ENCODE assay signal across 16 mouse cellular contexts in the genomic region with DNA sequence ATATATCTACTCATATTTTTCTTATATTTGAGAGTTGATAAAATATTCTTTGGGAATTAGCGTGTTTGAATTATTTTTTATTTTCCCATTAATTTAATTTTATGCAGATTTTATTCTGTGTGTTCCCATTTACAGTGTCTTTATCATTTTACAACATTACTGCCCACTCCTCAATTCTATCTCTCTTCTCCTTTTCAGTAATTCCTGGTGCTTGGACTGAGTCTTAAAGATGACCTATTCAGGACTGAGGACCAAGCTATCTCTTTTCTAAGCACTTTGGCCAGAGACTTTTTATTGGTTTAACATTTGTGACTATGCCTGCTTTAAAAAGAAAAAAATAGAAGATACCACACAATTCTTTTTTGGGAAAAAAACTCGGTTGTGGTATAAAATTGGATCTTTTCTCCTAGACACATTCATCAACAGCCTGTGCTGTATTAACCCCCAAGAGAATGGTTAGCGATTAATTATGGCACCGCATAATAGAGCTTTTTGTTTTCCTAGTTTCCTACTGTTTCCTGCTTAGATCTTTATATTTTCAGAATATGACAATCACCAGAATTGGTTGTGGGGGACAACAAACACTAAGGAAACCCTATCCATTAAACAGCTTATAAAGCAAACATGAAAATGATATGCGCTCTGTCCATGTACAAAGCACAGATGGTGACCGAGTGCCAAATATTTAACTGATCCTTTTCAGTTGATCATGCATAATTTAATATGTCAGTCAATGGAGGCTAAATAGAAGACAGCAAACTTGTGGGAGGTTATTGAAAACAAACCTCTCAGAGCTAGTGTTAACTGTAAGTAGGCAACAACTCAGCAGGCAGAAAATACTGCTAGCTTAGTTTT.
DNase-seq lines count a peak whose midpoint lies in the region; ATAC-seq lines count a peak whose summit lies in the region.
"Had no signal": no experiment of that assay in that cellular context is flagged by ENCODE, and none has a peak within 500 bp of the region (broad histone marks: within the 10 kb centered on the region; RNA-seq: fewer than 3 reads in every experiment).

No protein-coding gene starts in this region.

- 0 out of 2 replicates have a peak, but pooled peaks cover 4% of the 10 kb centered on the region for H3K4me1 ChIP-seq in forebrain, embryonic 12.5 days
- peaks cover 9% of the 10 kb centered on the region for H3K4me1 ChIP-seq in hindbrain, embryonic 12.5 days
- peaks cover 7% of the 10 kb centered on the region; the same call in 1 of the 2 replicates for H3K4me1 ChIP-seq in midbrain, embryonic 14.5 days (ENCODE audit: control insufficient read depth, insufficient read depth, low read length)
- H3K4me1 ChIP-seq: heart, embryonic 10.5 days; intestine, embryonic 15.5 days; neural tube, embryonic 12.5 days had no signal

- no peak overlapping the region for H3K4me2 ChIP-seq in forebrain, embryonic 12.5 days
- no peak overlapping the region for H3K4me2 ChIP-seq in hindbrain, embryonic 12.5 days (replicated peaks)
- H3K4me2 ChIP-seq in midbrain, embryonic 14.5 days (ENCODE audit: low read length) = no peak overlapping the region
- H3K4me2 ChIP-seq: intestine, embryonic 15.5 days; neural tube, embryonic 12.5 days had no signal

- ATAC-seq in forebrain, embryonic 12.5 days (ENCODE audit: low FRiP score) = 0 out of 2 replicates have a peak, but pooled peaks have one; percentile 46
- peak; percentile 81 for ATAC-seq in hindbrain, embryonic 12.5 days (ENCODE audit: low FRiP score)
- ATAC-seq in midbrain, embryonic 14.5 days (ENCODE audit: low FRiP score, low TSS enrichment) = peak; percentile 72
- ATAC-seq in CD4-positive, CD25-positive, alpha-beta regulatory T cell, adult 4 months = no peak
- ATAC-seq: intestine, embryonic 15.5 days had no signal

- DNase-seq in Muller cell, postnatal 12 days (ENCODE audit: inconsistent ontology term) = peak; percentile 65
- DNase-seq in midbrain, embryonic 14.5 days = peak; percentile 31
- no peak for DNase-seq in ovary, postnatal 10 days (ENCODE audit: low spot score)
- DNase-seq in spleen, postnatal 36 days (ENCODE audit: low spot score in 2 of 2) = no peak
- DNase-seq: cerebellum, adult 9-11 months; embryo, embryonic 11 days; liver; lung, adult 18-20 months; lung, postnatal 36 days; thymus, adult 18-20 months had no signal

- no peaks in the 10 kb centered on the region for H3K27me3 ChIP-seq in forebrain, embryonic 12.5 days
- H3K27me3 ChIP-seq in hindbrain, embryonic 12.5 days = no peaks in the 10 kb centered on the region
- H3K27me3 ChIP-seq in midbrain, embryonic 14.5 days (ENCODE audit: control insufficient read depth, insufficient read depth, low read length) = no peaks in the 10 kb centered on the region
- H3K27me3 ChIP-seq: intestine, embryonic 15.5 days; neural tube, embryonic 12.5 days had no signal

- H3K4me3 ChIP-seq in forebrain, embryonic 12.5 days (replicated peaks) = no peak overlapping the region
- H3K4me3 ChIP-seq in hindbrain, embryonic 12.5 days = no peak overlapping the region
- no peak overlapping the region for H3K4me3 ChIP-seq in midbrain, embryonic 14.5 days (replicated peaks; ENCODE audit: low read depth, low read length)
- H3K4me3 ChIP-seq: heart, embryonic 10.5 days; intestine, embryonic 15.5 days; neural tube, embryonic 12.5 days had no signal

- H3K9me3 ChIP-seq in forebrain, embryonic 12.5 days = no peaks in the 10 kb centered on the region
- H3K9me3 ChIP-seq in hindbrain, embryonic 12.5 days (replicated peaks) = no peaks in the 10 kb centered on the region
- no peaks in the 10 kb centered on the region for H3K9me3 ChIP-seq in midbrain, embryonic 14.5 days (ENCODE audit: control insufficient read depth, low read length)
- H3K9me3 ChIP-seq: heart, embryonic 10.5 days; intestine, embryonic 15.5 days; neural tube, embryonic 12.5 days had no signal

- 51% methylated on average over 6 of the region's 6 CpGs for WGBS in forebrain, embryonic 12.5 days
- WGBS in hindbrain, embryonic 12.5 days = 50% methylated on average over 6 of the region's 6 CpGs
- WGBS in midbrain, embryonic 14.5 days = 49% methylated on average over 6 of the region's 6 CpGs

- no peak overlapping the region for H3K27ac ChIP-seq in forebrain, embryonic 12.5 days
- H3K27ac ChIP-seq in hindbrain, embryonic 12.5 days = peak overlapping the region; percentile 62; the same call in 1 of the 2 replicates
- no peak overlapping the region for H3K27ac ChIP-seq in midbrain, embryonic 14.5 days (replicated peaks; ENCODE audit: low read depth, low read length)
- H3K27ac ChIP-seq: heart, embryonic 10.5 days; intestine, embryonic 15.5 days; neural tube, embryonic 12.5 days had no signal

- H3K9ac ChIP-seq in forebrain, embryonic 12.5 days = no peak overlapping the region
- H3K9ac ChIP-seq in hindbrain, embryonic 12.5 days = no peak overlapping the region
- no peak overlapping the region for H3K9ac ChIP-seq in midbrain, embryonic 14.5 days (replicated peaks; ENCODE audit: low read length)
- H3K9ac ChIP-seq: intestine, embryonic 15.5 days; neural tube, embryonic 12.5 days had no signal

- H3K36me3 ChIP-seq in forebrain, embryonic 12.5 days (replicated peaks) = no peaks in the 10 kb centered on the region
- H3K36me3 ChIP-seq in hindbrain, embryonic 12.5 days = no peaks in the 10 kb centered on the region
- H3K36me3 ChIP-seq in midbrain, embryonic 14.5 days (ENCODE audit: control insufficient read depth, insufficient read depth, low read length) = no peaks in the 10 kb centered on the region
- H3K36me3 ChIP-seq: heart, embryonic 10.5 days; intestine, embryonic 15.5 days; neural tube, embryonic 12.5 days had no signal

Comparison
In these comparisons a context has a peak if more than half of its experiments do, and no peak if none do; other contexts are left out.
1. DNase-seq: peak in Muller cell, postnatal 12 days (single experiment) and midbrain, embryonic 14.5 days (single experiment); none in ovary, postnatal 10 days (single experiment) and spleen, postnatal 36 days (0 of 2).